ENCODE assay signal across 18 mouse cellular contexts in genomic region chr6:82083655-82084054, GRCm38 (mm10). TPM values are rescaled to one million over a fixed set of nuclear protein-coding genes. Genes with fewer than 3 reads are reported as not detected.
DNase-seq lines count a peak whose midpoint lies in the region; ATAC-seq and TF ChIP-seq lines count a peak whose summit lies in the region.
"Had no signal": no experiment of that assay in that cellular context is flagged by ENCODE, and none has a peak within 500 bp of the region (broad histone marks: within the 10 kb centered on the region; RNA-seq: fewer than 3 reads in every experiment).

No protein-coding gene starts in this region.

- H3K27me3 ChIP-seq in heart, adult 2 months (ENCODE audit: control insufficient read depth, insufficient read depth, low read length): no peaks in the 10 kb centered on the region
- no peaks in the 10 kb centered on the region for H3K27me3 ChIP-seq in kidney, embryonic 14.5 days (ENCODE audit: control insufficient read depth, insufficient read depth, low read length)
- H3K27me3 ChIP-seq in embryonic facial prominence, embryonic 12.5 days: no peaks in the 10 kb centered on the region
- no peaks in the 10 kb centered on the region for H3K27me3 ChIP-seq in forebrain, embryonic 16.5 days (replicated peaks; ENCODE audit: control insufficient read depth, insufficient read depth, low read length)
- H3K27me3 ChIP-seq: forebrain, embryonic 15.5 days; midbrain, embryonic 13.5 days; stomach, embryonic 15.5 days had no signal

- 58% methylated on average over 6 of the region's 6 CpGs for WGBS in heart, adult 2 months
- WGBS in kidney, embryonic 14.5 days: 56% methylated on average over 6 of the region's 6 CpGs
- WGBS in embryonic facial prominence, embryonic 12.5 days: 70% methylated on average over 6 of the region's 6 CpGs
- 68% methylated on average over 6 of the region's 6 CpGs for WGBS in forebrain, embryonic 16.5 days

- TF ChIP-seq EP300 in heart, adult 2 months (IDR thresholded peaks at IDR 0.05; ENCODE audit: insufficient read depth, low read depth, low read length): no peak

- H3K4me3 ChIP-seq in heart, adult 2 months: no peak overlapping the region
- no peak overlapping the region for H3K4me3 ChIP-seq in kidney, embryonic 14.5 days (ENCODE audit: low read length)
- no peak overlapping the region for H3K4me3 ChIP-seq in brown adipose tissue, adult 24 weeks (ENCODE audit: insufficient read depth, low read depth, low read length)
- H3K4me3 ChIP-seq in embryonic facial prominence, embryonic 12.5 days: no peak overlapping the region
- no peak overlapping the region for H3K4me3 ChIP-seq in forebrain, embryonic 16.5 days (replicated peaks; ENCODE audit: low read length)
- H3K4me3 ChIP-seq: erythroblast, embryonic 14.5 days; forebrain, embryonic 15.5 days; midbrain, embryonic 13.5 days; myocyte; stomach, embryonic 15.5 days had no signal

- no peak for DNase-seq in heart, adult 2 months
- no peak for DNase-seq in heart, postnatal 36 days
- DNase-seq in kidney, adult 9 months: no peak
- no peak for DNase-seq in left cerebral cortex, postnatal 36 days (ENCODE audit: low spot score in 2 of 2)
- DNase-seq: layer of hippocampus, adult 9-11 months; thymus, postnatal 4 days had no signal

- H3K9ac ChIP-seq in heart, adult 2 months (ENCODE audit: low read depth, low read length): no peak overlapping the region
- no peak overlapping the region for H3K9ac ChIP-seq in kidney, embryonic 14.5 days (ENCODE audit: low read depth, low read length)
- H3K9ac ChIP-seq in embryonic facial prominence, embryonic 12.5 days: no peak overlapping the region
- H3K9ac ChIP-seq in forebrain, embryonic 16.5 days (replicated peaks; ENCODE audit: low read depth, low read length): no peak overlapping the region
- H3K9ac ChIP-seq: forebrain, embryonic 15.5 days; midbrain, embryonic 13.5 days; stomach, embryonic 15.5 days had no signal

- no peak for TF ChIP-seq POLR2A in heart, adult 2 months (IDR thresholded peaks at IDR 0.05; ENCODE audit: insufficient read depth, low read depth, low read length)

- TF ChIP-seq CTCF in heart, adult 2 months (IDR thresholded peaks at IDR 0.05): no peak

- no peaks in the 10 kb centered on the region for H3K79me2 ChIP-seq in heart, adult 2 months (replicated peaks; ENCODE audit: control insufficient read depth, insufficient read depth, low read length)

- peaks cover 11% of the 10 kb centered on the region for H3K36me3 ChIP-seq in heart, adult 2 months (ENCODE audit: control insufficient read depth, insufficient read depth, low read length)
- H3K36me3 ChIP-seq in kidney, embryonic 14.5 days (ENCODE audit: control insufficient read depth, insufficient read depth, low read length): no peaks in the 10 kb centered on the region
- H3K36me3 ChIP-seq in embryonic facial prominence, embryonic 12.5 days: 0 out of 2 replicates have a peak, but pooled peaks cover 5% of the 10 kb centered on the region
- H3K36me3 ChIP-seq in forebrain, embryonic 16.5 days (ENCODE audit: control insufficient read depth, insufficient read depth): no peaks in the 10 kb centered on the region
- H3K36me3 ChIP-seq: forebrain, embryonic 15.5 days; G1E; midbrain, embryonic 13.5 days; stomach, embryonic 15.5 days had no signal

- H3K4me2 ChIP-seq in kidney, embryonic 14.5 days (replicated peaks; ENCODE audit: low read depth, low read length): no peak overlapping the region
- no peak overlapping the region for H3K4me2 ChIP-seq in embryonic facial prominence, embryonic 12.5 days (replicated peaks)
- H3K4me2 ChIP-seq in forebrain, embryonic 16.5 days (ENCODE audit: low read length): no peak overlapping the region
- H3K4me2 ChIP-seq: forebrain, embryonic 15.5 days; midbrain, embryonic 13.5 days; stomach, embryonic 15.5 days had no signal

- no peak for ATAC-seq in kidney, embryonic 14.5 days (ENCODE audit: low FRiP score, low TSS enrichment)
- ATAC-seq in embryonic facial prominence, embryonic 12.5 days (ENCODE audit: insufficient number of reproducible peaks, insufficient read depth, low FRiP score, low TSS enrichment): no peak; the same call in 1 of the 2 replicates
- no peak for ATAC-seq in forebrain, embryonic 16.5 days
- ATAC-seq: forebrain, embryonic 15.5 days; hindbrain, postnatal 0 days; midbrain, embryonic 13.5 days had no signal

- peaks cover 10% of the 10 kb centered on the region for H3K4me1 ChIP-seq in heart, adult 2 months (ENCODE audit: control insufficient read depth, insufficient read depth, low read length)
- H3K4me1 ChIP-seq in kidney, embryonic 14.5 days (ENCODE audit: control insufficient read depth, insufficient read depth, low read length): peaks cover 5% of the 10 kb centered on the region; the same call in 1 of the 2 replicates
- peaks cover 18% of the 10 kb centered on the region for H3K4me1 ChIP-seq in brown adipose tissue, adult 24 weeks (ENCODE audit: control insufficient read depth, insufficient read depth, insufficient read length, low read length)
- H3K4me1 ChIP-seq in embryonic facial prominence, embryonic 12.5 days: no peaks in the 10 kb centered on the region
- H3K4me1 ChIP-seq in forebrain, embryonic 16.5 days (replicated peaks; ENCODE audit: control insufficient read depth, insufficient read depth, low read length): no peaks in the 10 kb centered on the region
- H3K4me1 ChIP-seq: forebrain, embryonic 15.5 days; midbrain, embryonic 13.5 days; stomach, embryonic 15.5 days had no signal

- intact Hi-C loops in heart, adult 2 months (cut with DNase I): loop anchor here (2.0 kb wide), 1 partner anchor 43 kb away; the partner anchor contains the start of gene Eva1a
- intact Hi-C loops in heart, postnatal 36 days (cut with DNase I): loop anchor here (2.0 kb wide), 1 partner anchor 17 kb away; no protein-coding TSS in a partner anchor
- intact Hi-C loops in left cerebral cortex, postnatal 36 days (cut with DNase I): no loop called here

- no peaks in the 10 kb centered on the region for H3K9me3 ChIP-seq in kidney, embryonic 14.5 days (ENCODE audit: control insufficient read depth, low read length)
- H3K9me3 ChIP-seq in embryonic facial prominence, embryonic 12.5 days: no peaks in the 10 kb centered on the region
- no peaks in the 10 kb centered on the region for H3K9me3 ChIP-seq in forebrain, embryonic 16.5 days (ENCODE audit: control insufficient read depth, low read length)
- H3K9me3 ChIP-seq: forebrain, embryonic 15.5 days; midbrain, embryonic 13.5 days; stomach, embryonic 15.5 days had no signal

- H3K27ac ChIP-seq in heart, adult 2 months: peak overlapping the region; percentile 76
- H3K27ac ChIP-seq in kidney, embryonic 14.5 days (ENCODE audit: low read depth, low read length): peak overlapping the region; percentile 60
- peak overlapping the region; percentile 93 for H3K27ac ChIP-seq in brown adipose tissue, adult 24 weeks (replicated peaks; ENCODE audit: low read depth, low read length)
- H3K27ac ChIP-seq in embryonic facial prominence, embryonic 12.5 days: 0 out of 2 replicates have a peak overlapping the region, but pooled peaks have one; percentile 36
- no peak overlapping the region for H3K27ac ChIP-seq in forebrain, embryonic 16.5 days (ENCODE audit: low read length)
- H3K27ac ChIP-seq: forebrain, embryonic 15.5 days; hindbrain, postnatal 0 days; midbrain, embryonic 13.5 days; stomach, embryonic 15.5 days had no signal

RNA-seq across cellular contexts. Expression of gene Eva1a, which starts 42.8 kb away (rescaled TPM):
- 1 to 10 TPM; 1.8 to 2.4 TPM for total RNA-seq in heart, adult 2 months (2021)
- polyA plus RNA-seq in heart, adult 2 months (2012; rRNA removed): 2.0 and 2.5 TPM in 2 replicates
- 1 to 10 TPM; 2.6 to 2.8 TPM for total RNA-seq in heart, postnatal 36 days (2021)
- 37.3 and 45.4 TPM in 2 replicates for polyA plus RNA-seq in kidney, embryonic 14.5 days (2014; fragmentation: Nextera tagmentation; extraction: Ambion mirVana)
- polyA plus RNA-seq in brown adipose tissue, adult 24 weeks (2012; ENCODE audit: insufficient read depth, insufficient read length, missing spikeins): 0.83 and 2.1 TPM in 2 replicates
- 13.1 and 14.5 TPM in 2 replicates for polyA plus RNA-seq in embryonic facial prominence, embryonic 12.5 days (2016; fragmentation: Nextera tagmentation; extraction: Ambion mirVana)
- polyA plus RNA-seq in forebrain, embryonic 16.5 days (2015; fragmentation: Nextera tagmentation; extraction: Ambion mirVana): 0.72 and 1.4 TPM in 2 replicates
- total RNA-seq in left cerebral cortex, postnatal 36 days (2021): 10 to 100 TPM; 11.3 to 15.2 TPM
- total RNA-seq: neutrophil, adult 5-6 weeks had no signal
- polyA plus RNA-seq: G1E had no signal
